Mouse (Mus musculus) CH12.LX (cell line): ENCODE measurements around the gene Ap4b1. TPM values are rescaled to one million over a fixed set of nuclear protein-coding genes. Genes with fewer than 3 reads are reported as not detected.
A peak's percentile ranks its signal among the peaks of the same experiment; 100 is the strongest.

Experiments used
- DNase-seq: peaks from one replicate; pipeline ENCODE4 v3.0.0-alpha.2; 2013; ENCODE audit errors: extremely low read depth
- H3K27ac ChIP-seq: 2 replicates; pipeline ENCODE4 v1.5.1; 2012; ENCODE audit warnings: low read depth, mild to moderate bottlenecking, control low read depth, moderate library complexity; ENCODE audit not compliant: insufficient read depth
- H3K27me3 ChIP-seq: replicated peaks from 2 replicates; pipeline ENCODE3; 2012; ENCODE audit warnings: inconsistent platforms
- H3K36me3 ChIP-seq, 2 experiments: replicated peaks in 1 of 2; 2 replicates each; pipeline versions ENCODE3 to v1.6.1; 2012; ENCODE audit warnings: inconsistent platforms in 1 of 2, low read length in 1 of 2, mild to moderate bottlenecking in 1 of 2, mixed read lengths in 1 of 2, moderate library complexity in 1 of 2; ENCODE audit not compliant: control insufficient read depth in 1 of 2, insufficient read depth in 1 of 2
- H3K4me1 ChIP-seq, 2 experiments: 2 replicates each; pipeline ENCODE4 v1.6.1; 2012; ENCODE audit warnings: inconsistent platforms in 1 of 2, moderate library complexity in 1 of 2; ENCODE audit not compliant: insufficient read depth in 2 of 2, control insufficient read depth in 1 of 2
- H3K4me2 ChIP-seq: 2 replicates; pipeline ENCODE4 v1.6.1; 2012; ENCODE audit warnings: low read depth, mild to moderate bottlenecking, control low read depth; ENCODE audit not compliant: poor library complexity, insufficient read depth, severe bottlenecking
- H3K4me3 ChIP-seq, 3 experiments: fragments of 150-350 bp in 1 of 3; sonication (generic) in 1 of 3; replicated peaks in 1 of 3; 2 replicates each; pipeline versions ENCODE3 to v1.5.1; 2011 to 2012; ENCODE audit warnings: low read depth in 2 of 3, low read length in 2 of 3, mild to moderate bottlenecking in 2 of 3, moderate library complexity in 2 of 3, control low read depth in 1 of 3, improper control_type of control experiment in 1 of 3, inconsistent platforms in 1 of 3, mixed read lengths in 1 of 3; ENCODE audit not compliant: poor library complexity in 1 of 3
- H3K79me2 ChIP-seq: replicated peaks from 2 replicates; pipeline ENCODE4 v1.6.1; 2012; ENCODE audit warnings: mild to moderate bottlenecking, moderate library complexity; ENCODE audit not compliant: control insufficient read depth, poor library complexity, insufficient read depth, severe bottlenecking; ENCODE audit errors: extremely low read depth
- H3K9ac ChIP-seq: 2 replicates; pipeline ENCODE4 v1.6.1; 2012; ENCODE audit warnings: low read depth, mild to moderate bottlenecking, control low read depth, moderate library complexity; ENCODE audit not compliant: insufficient read depth
- H3K9me3 ChIP-seq: replicated peaks from 2 replicates; pipeline ENCODE3; 2012; ENCODE audit warnings: low read length, inconsistent platforms, mixed read lengths
- BHLHE40 ChIP-seq: IDR thresholded peaks from 2 replicates; pipeline ENCODE4 v1.6.1; 2011; ENCODE audit warnings: mild to moderate bottlenecking, low read depth, low read length, improper control_type of control experiment
- CHD1 ChIP-seq: IDR thresholded peaks from 2 replicates; pipeline ENCODE4 v1.6.1; 2012; ENCODE audit warnings: low read depth, low read length, improper control_type of control experiment, inconsistent platforms
- CHD2 ChIP-seq: IDR thresholded peaks from 2 replicates; pipeline ENCODE4 v1.6.1; 2011; ENCODE audit warnings: low read length, improper control_type of control experiment
- E2F4 ChIP-seq: IDR thresholded peaks from 2 replicates; pipeline ENCODE4 v1.6.1; 2011; ENCODE audit warnings: low read depth, low read length, improper control_type of control experiment; ENCODE audit not compliant: insufficient replicate concordance
- ELF1 ChIP-seq: IDR thresholded peaks from 2 replicates; pipeline ENCODE4 v1.6.1; 2014; ENCODE audit warnings: low read depth, mild to moderate bottlenecking, inconsistent platforms, low read length, improper control_type of control experiment
- EP300 ChIP-seq: IDR thresholded peaks from 2 replicates; pipeline ENCODE4 v1.6.1; 2011; ENCODE audit warnings: low read length, improper control_type of control experiment
- ETS1 ChIP-seq: conservative IDR thresholded peaks from 2 replicates; pipeline ENCODE4 v1.6.1; 2012; ENCODE audit warnings: low read depth, mild to moderate bottlenecking, inconsistent platforms, low read length, improper control_type of control experiment, moderate library complexity
- HCFC1 ChIP-seq: IDR thresholded peaks from 2 replicates; pipeline ENCODE4 v1.6.1; 2012; ENCODE audit warnings: low read depth, mild to moderate bottlenecking, inconsistent platforms, low read length, improper control_type of control experiment
- IRF4 ChIP-seq: IDR thresholded peaks from 2 replicates; pipeline ENCODE4 v1.6.1; 2014; ENCODE audit warnings: low read depth, mild to moderate bottlenecking, inconsistent platforms, low read length, improper control_type of control experiment
- JUN ChIP-seq: IDR thresholded peaks from 2 replicates; pipeline ENCODE4 v1.6.1; 2011; ENCODE audit warnings: low read depth, mild to moderate bottlenecking, low read length, improper control_type of control experiment, moderate library complexity; ENCODE audit not compliant: insufficient read depth
- JUND ChIP-seq: conservative IDR thresholded peaks from 2 replicates; pipeline ENCODE4 v1.6.1; 2011; ENCODE audit warnings: low read depth, low read length, improper control_type of control experiment
- KAT2A ChIP-seq: IDR thresholded peaks from 2 replicates; pipeline ENCODE4 v1.6.1; 2012; ENCODE audit warnings: low read length, improper control_type of control experiment, inconsistent platforms; ENCODE audit not compliant: insufficient replicate concordance
- MAX ChIP-seq: IDR thresholded peaks from 2 replicates; pipeline ENCODE4 v1.6.1; 2011; ENCODE audit warnings: low read length, improper control_type of control experiment
- MAZ ChIP-seq: IDR thresholded peaks from 2 replicates; pipeline ENCODE4 v1.6.1; 2012; ENCODE audit warnings: low read depth, mild to moderate bottlenecking, inconsistent platforms, low read length, improper control_type of control experiment, moderate library complexity
- MEF2A ChIP-seq: IDR thresholded peaks from 2 replicates; pipeline ENCODE4 v1.6.1; 2014; ENCODE audit warnings: low read depth, mild to moderate bottlenecking, inconsistent platforms, low read length, improper control_type of control experiment, borderline replicate concordance
- MXI1 ChIP-seq: IDR thresholded peaks from 2 replicates; pipeline ENCODE4 v1.6.1; 2011; ENCODE audit warnings: mild to moderate bottlenecking, low read depth, low read length, improper control_type of control experiment
- MYC ChIP-seq: IDR thresholded peaks from 2 replicates; pipeline ENCODE4 v1.6.1; 2011; ENCODE audit warnings: low read depth, mild to moderate bottlenecking, improper control_type of control experiment, low read length
- NELFE ChIP-seq: IDR thresholded peaks from 2 replicates; pipeline ENCODE4 v1.6.1; 2011; ENCODE audit warnings: low read depth, low read length, improper control_type of control experiment
- NRF1 ChIP-seq: IDR thresholded peaks from 2 replicates; pipeline ENCODE4 v1.6.1; 2014; ENCODE audit warnings: low read depth, mild to moderate bottlenecking, inconsistent platforms, low read length, improper control_type of control experiment, moderate library complexity
- POLR2A ChIP-seq: IDR thresholded peaks from 2 replicates; pipeline ENCODE4 v1.6.1; 2011; ENCODE audit warnings: low read depth, mild to moderate bottlenecking, improper control_type of control experiment, low read length
- POLR2AphosphoS2 ChIP-seq: IDR thresholded peaks from 2 replicates; pipeline ENCODE4 v1.6.1; 2011; ENCODE audit warnings: low read depth, low read length, improper control_type of control experiment
- RAD21 ChIP-seq: IDR thresholded peaks from 2 replicates; pipeline ENCODE4 v1.6.1; 2011; ENCODE audit warnings: low read depth, mild to moderate bottlenecking, low read length, improper control_type of control experiment, moderate library complexity
- SIN3A ChIP-seq: IDR thresholded peaks from 2 replicates; pipeline ENCODE4 v1.6.1; 2012; ENCODE audit warnings: low read length, improper control_type of control experiment, inconsistent platforms
- SMC3 ChIP-seq: IDR thresholded peaks from 2 replicates; pipeline ENCODE4 v1.6.1; 2011; ENCODE audit warnings: low read depth, low read length, improper control_type of control experiment
- TBP ChIP-seq: conservative IDR thresholded peaks from 2 replicates; pipeline ENCODE4 v1.6.1; 2011; ENCODE audit warnings: low read depth, low read length, improper control_type of control experiment
- TCF12 ChIP-seq: IDR thresholded peaks from 2 replicates; pipeline ENCODE4 v1.6.1; 2014; ENCODE audit warnings: low read depth, mild to moderate bottlenecking, inconsistent platforms, low read length, improper control_type of control experiment
- USF2 ChIP-seq: conservative IDR thresholded peaks from 2 replicates; pipeline ENCODE4 v1.6.1; 2011; ENCODE audit warnings: low read depth, low read length, improper control_type of control experiment
- ZMIZ1 ChIP-seq: IDR thresholded peaks from 2 replicates; pipeline ENCODE4 v1.6.1; 2012; ENCODE audit warnings: low read depth, mild to moderate bottlenecking, inconsistent platforms, low read length, improper control_type of control experiment
- dilution Hi-C: fragments of 300-500 bp; cut with MboI; formaldehyde crosslinking; loops from 2 replicates; pipeline ENCODE4 v1.14.3; 2020; ENCODE audit warnings: low sequenced_read_pairs; ENCODE audit not compliant: extremely low pct_unique_long_range_greater_than_20kb, extremely low pct_ligation_motif_present
- in situ Hi-C: fragments of 300-500 bp; cut with MboI; formaldehyde crosslinking; loops from 3 replicates; pipeline ENCODE4 v1.14.3; 2019; ENCODE audit warnings: low sequenced_read_pairs, low pct_ligation_motif_present, low pct_unique_long_range_greater_than_20kb, mixed read lengths
- polyA plus RNA-seq: library from polyadenylated mRNA; unstranded; fragments of >175 nt; gene quantifications from 2 replicates; pipeline ENCODE4 v1.2.1, GENCODE M21; 2012; ENCODE audit warnings: low read depth; ENCODE audit not compliant: insufficient read length
- total RNA-seq, 2 experiments: library from RNA; depleted of rRNA; stranded (reverse); fragments of 300-350 nt in 1 of 2; fragments of >200 nt in 1 of 2; gene quantifications; 2 replicates each; pipeline ENCODE4 v1.2.3; 2012 to 2014

Gene Ap4b1
- total and polyA plus RNA-seq, 3 experiments: 19.8 to 31.9 (median 23.1) TPM

GRCm38 (mm10) chr3:103857977-103858563 is 48.8 kb downstream of the Ap4b1 start:
- H3K4me3 ChIP-seq: peak overlapping the region; percentile 56 to 77 (median 62)
- peaks cover 37% of the 10 kb centered on the region for H3K79me2 ChIP-seq
- H3K9me3 ChIP-seq: no peaks in the 10 kb centered on the region

DNA sequence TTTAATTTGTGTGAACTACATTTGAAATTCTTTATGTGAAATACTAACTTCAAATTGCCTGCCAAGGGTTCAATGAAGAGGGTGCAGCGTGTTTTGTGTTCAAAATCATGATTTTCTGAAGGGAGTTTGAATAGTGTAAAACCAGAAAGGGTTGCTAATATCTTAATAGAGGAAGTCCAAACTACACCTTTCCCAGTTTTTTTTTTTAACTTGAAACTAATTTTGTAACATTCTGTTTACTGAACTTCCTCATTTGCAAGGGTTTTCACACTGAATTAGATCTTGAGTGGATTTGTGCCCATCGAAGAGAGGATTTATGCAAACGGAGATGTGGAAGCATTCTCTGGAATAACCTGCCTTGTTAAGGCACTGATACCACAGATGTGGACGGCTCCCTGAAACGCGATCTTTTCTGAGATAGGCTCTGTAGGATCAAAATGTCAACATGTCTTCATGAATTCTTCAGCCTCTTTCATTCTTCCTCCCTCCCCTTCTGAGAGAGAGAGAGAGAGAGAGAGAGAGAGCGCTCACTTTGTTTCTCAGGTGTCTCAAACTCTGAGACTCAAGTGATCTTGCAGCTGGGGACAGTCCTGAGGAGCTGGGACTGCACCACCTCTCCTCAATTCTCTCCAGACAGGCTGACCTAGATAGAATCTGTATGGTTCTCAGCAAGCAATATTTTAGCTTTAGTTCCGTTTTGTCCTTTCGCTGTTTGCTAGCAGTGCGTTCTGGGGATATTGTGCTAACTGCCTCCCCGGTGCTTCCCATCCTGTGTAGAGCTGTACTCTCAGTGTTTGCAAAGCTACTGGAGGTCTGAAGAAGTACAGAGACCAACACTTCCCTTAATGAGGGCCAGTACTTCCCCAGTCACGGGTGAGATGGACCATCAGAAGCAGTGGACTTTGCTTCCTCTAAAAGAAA is 49.8 kb downstream of the Ap4b1 start, which contains the start of gene Ptpn22:
Gene Ptpn22 (plus strand): TSS at position 915 of the 921 bp plus-strand sequence.
- Histone ChIP-seq H3K4me2 (peak within 1 kb of the TSS; percentile 88), H3K4me3 (peak within 1 kb of the TSS; percentile 55 to 77 (median 61)), H3K9me3 (no peaks in the 10 kb centered on the region), H3K36me3 (peaks cover 4 to 17% of the 10 kb centered on the region in 2 experiments), H3K4me1 (peaks cover 7 to 44% of the 10 kb centered on the region in 2 experiments), H3K79me2 (peaks cover 40% of the 10 kb centered on the region), H3K9ac (peak within 1 kb of the TSS; percentile 64), H3K27me3 (no peaks in the 10 kb centered on the region), H3K27ac (peak within 1 kb of the TSS; percentile 99)
- in situ Hi-C loops: no loop called here
- peak; percentile 81 for DNase-seq
- dilution Hi-C loops: no loop called here
- peak; percentile 42; the same call in 1 of the 2 replicates for TF ChIP-seq EP300
- TF ChIP-seq ETS1: peak; percentile 70
- peak; percentile 24; the same call in 1 of the 2 replicates for TF ChIP-seq MYC
- peak; percentile 41; the same call in 1 of the 2 replicates for TF ChIP-seq ELF1
- TF ChIP-seq POLR2A: peak; percentile 41; the same call in 1 of the 2 replicates
- no peak for TF ChIP-seq POLR2AphosphoS2
- no peak for TF ChIP-seq RAD21
- TF ChIP-seq BHLHE40: peak; percentile 79
- peak; percentile 82 for TF ChIP-seq SIN3A
- peak; percentile 50; the same call in 1 of the 2 replicates for TF ChIP-seq TBP
- no peak; the same call in 1 of the 2 replicates for TF ChIP-seq JUND
- peak; percentile 7; the same call in 1 of the 2 replicates for TF ChIP-seq CHD2
- TF ChIP-seq TCF12: peak; percentile 78
- TF ChIP-seq HCFC1: peak; percentile 46
- no peak for TF ChIP-seq KAT2A
- TF ChIP-seq MEF2A: peak; percentile 71
- 0 out of 2 replicates have a peak, but pooled peaks have one; percentile 9 for TF ChIP-seq NRF1
- peak; percentile 75 for TF ChIP-seq CHD1
- peak; percentile 94 for TF ChIP-seq MAZ
- peak; percentile 58; the same call in 1 of the 2 replicates for TF ChIP-seq MAX
- 0 out of 2 replicates have a peak, but pooled peaks have one; percentile 40 for TF ChIP-seq NELFE

More at GRCm38 (mm10) chr3:103857977-103858563, 48.8 kb downstream of the Ap4b1 start:
- H3K27ac ChIP-seq: peak overlapping the region; percentile 96
- peak overlapping the region; percentile 74 for H3K9ac ChIP-seq
- no peak for DNase-seq
- H3K4me2 ChIP-seq: peak overlapping the region; percentile 88
- H3K36me3 ChIP-seq: peaks cover 4 to 18% of the 10 kb centered on the region in 2 experiments
- dilution Hi-C loops: no loop called here
- TF ChIP-seq ETS1 (peak; percentile 38), BHLHE40 (no peak), ZMIZ1 (peak; percentile 59; the same call in 1 of the 2 replicates), MXI1 (0 out of 2 replicates have a peak, but pooled peaks have one; percentile 14), MEF2A (peak; percentile 85), SMC3 (no peak), EP300 (peak; percentile 52; the same call in 1 of the 2 replicates), IRF4 (peak; percentile 67), JUN (no peak), E2F4 (no peak), ELF1 (0 out of 2 replicates have a peak, but pooled peaks have one; percentile 19), USF2 (no peak), MAZ (peak; percentile 31; the same call in 1 of the 2 replicates), RAD21 (no peak), MYC (0 out of 2 replicates have a peak, but pooled peaks have one; percentile 29), CHD1 (peak; percentile 93; the same call in 1 of the 2 replicates), HCFC1 (0 out of 2 replicates have a peak, but pooled peaks have one; percentile 25), CHD2 (no peak), SIN3A (peak; percentile 72)
- in situ Hi-C loops: no loop called here
- H3K27me3 ChIP-seq: no peaks in the 10 kb centered on the region
- peaks cover 7 to 42% of the 10 kb centered on the region in 2 experiments for H3K4me1 ChIP-seq
